Mouse (Mus musculus) kidney, postnatal 0 days (tissue): ENCODE results near the gene Hist1h4h. TPM values are rescaled to one million over a fixed set of nuclear protein-coding genes. Genes with fewer than 3 reads are reported as not detected.
A peak's percentile ranks its signal among the peaks of the same experiment; 100 is the strongest.
"Not testable (repeated sequence)": the region's sequence is repeated elsewhere in the genome, so short reads cannot be mapped to it uniquely, and the experiment has no call there.

Experiments used
- ATAC-seq: fragments of 200-750 bp; cut with Nextera tagmentation; replicated peaks from 2 replicates; pipeline ENCODE4 v1.8.0; 2017; ENCODE audit warnings: low read depth, moderate number of reproducible peaks, moderate TSS enrichment, moderate library complexity; ENCODE audit not compliant: low FRiP score
- DNase-seq: peaks from one replicate; pipeline ENCODE4 v3.0.0-alpha.2; 2016; ENCODE audit warnings: low spot score
- H3K27ac ChIP-seq: fragments of 300-500 bp; sonication (generic); 2 replicates; pipeline ENCODE4 v1.5.1; 2014; ENCODE audit warnings: mild to moderate bottlenecking
- H3K27me3 ChIP-seq: fragments of 300-500 bp; sonication (generic); 2 replicates; pipeline ENCODE4 v1.6.1; 2014; ENCODE audit warnings: low read length, mixed read lengths; ENCODE audit not compliant: insufficient read depth
- H3K36me3 ChIP-seq: fragments of 300-500 bp; sonication (generic); 2 replicates; pipeline ENCODE4 v1.6.1; 2014; ENCODE audit warnings: low read length, mixed read lengths; ENCODE audit not compliant: insufficient read depth
- H3K4me1 ChIP-seq: fragments of 300-500 bp; sonication (generic); replicated peaks from 2 replicates; pipeline ENCODE4 v1.6.1; 2014; ENCODE audit warnings: antibody characterized with exemption, low read length, mixed read lengths; ENCODE audit not compliant: insufficient read depth
- H3K4me2 ChIP-seq: fragments of 300-500 bp; sonication (generic); 2 replicates; pipeline ENCODE4 v1.6.1; 2014; ENCODE audit warnings: mild to moderate bottlenecking, low read length, moderate library complexity, mixed read lengths
- H3K4me3 ChIP-seq: fragments of 300-500 bp; sonication (generic); replicated peaks from 2 replicates; pipeline ENCODE4 v1.5.1; 2014; ENCODE audit warnings: low read depth, low read length
- H3K9ac ChIP-seq: fragments of 300-500 bp; sonication (generic); 2 replicates; pipeline ENCODE4 v1.6.1; 2014; ENCODE audit warnings: low read depth, low read length
- H3K9me3 ChIP-seq: fragments of 300-500 bp; sonication (generic); replicated peaks from 2 replicates; pipeline ENCODE4 v1.6.1; 2016; ENCODE audit warnings: low read length, inconsistent platforms, mixed read lengths
- CTCF ChIP-seq: IDR thresholded peaks from 2 replicates; pipeline ENCODE4 v1.5.1; 2016; ENCODE audit warnings: antibody characterized with exemption, low read depth, mild to moderate bottlenecking, moderate library complexity
- WGBS: fragments of 180-500 bp; shearing (Covaris S2); extraction: QIAGEN DNeasy Blood & Tissue Kit; methylation state at CpG from one replicate; pipeline ENCODE4 v1.1.7; 2014; 5-methylcytosine and 5-hydroxymethylcytosine counted together
- polyA plus RNA-seq: library from polyadenylated mRNA; unstranded; fragments of >200 nt; fragmentation: Nextera tagmentation; extraction: Ambion mirVana; gene quantifications from 2 replicates; pipeline ENCODE4 v1.2.1, GENCODE M21; 2015

The Hist1h4h gene
- polyA plus RNA-seq, 1 experiment from 2014 or later, result 7.6 TPM

GRCm38 (mm10) chr13:23562699-23563462, 32.0 kb downstream of the Hist1h4h start:
- Histone ChIP-seq H3K27me3 (no peaks in the 10 kb centered on the region), H3K36me3 (no peaks in the 10 kb centered on the region), H3K9ac (peak overlapping the region; percentile 57), H3K4me1 (no peaks in the 10 kb centered on the region), H3K4me3 (peak overlapping the region; percentile 25), H3K4me2 (peak overlapping the region; percentile 76), H3K9me3 (no peaks in the 10 kb centered on the region), H3K27ac (peak overlapping the region; percentile 96)
- DNase-seq (peak; percentile 98), ATAC-seq (peak; percentile 58)
- TF ChIP-seq CTCF, result peak; percentile 71
- 3% methylated on average over 18 of the region's 18 CpGs for WGBS

- ATAC-seq, result no peak
- Histone ChIP-seq H3K9ac (no peak overlapping the region), H3K9me3 (no peaks in the 10 kb centered on the region), H3K4me3 (no peak overlapping the region), H3K4me2 (no peak overlapping the region), H3K27ac (no peak overlapping the region), H3K4me1 (no peaks in the 10 kb centered on the region), H3K27me3 (no peaks in the 10 kb centered on the region), H3K36me3 (no peaks in the 10 kb centered on the region)
- no peak for DNase-seq
- WGBS, result 77% methylated on average over 2 of the region's 2 CpGs
- no peak for TF ChIP-seq CTCF
Measured at GRCm38 (mm10) chr13:23564482-23564881, 33.6 kb downstream of the Hist1h4h start.

- H3K36me3 ChIP-seq, H3K9me3 ChIP-seq, H3K27me3 ChIP-seq, DNase-seq, H3K4me1 ChIP-seq: not testable (repeated sequence)
- Histone ChIP-seq H3K9ac (peak overlapping the region; percentile 55; the same call in 1 of the 2 replicates), H3K4me2 (peak overlapping the region; percentile 64), H3K4me3 (peak overlapping the region; percentile 48), H3K27ac (peak overlapping the region; percentile 95)
- peak; percentile 8; the same call in 1 of the 2 replicates for ATAC-seq
- 2% methylated on average over 21 of the region's 41 CpGs for WGBS
Measured at GRCm38 (mm10) chr13:23570261-23571021, 39.6 kb downstream of the Hist1h4h start.

- H3K4me1 ChIP-seq, result 0 out of 2 replicates have a peak, but pooled peaks cover 7% of the 10 kb centered on the region
- H3K4me3 ChIP-seq, result peak within 1 kb of the TSS; percentile 48
- no peak for TF ChIP-seq CTCF
- peak within 1 kb of the TSS; percentile 95 for H3K27ac ChIP-seq
- peak within 1 kb of the TSS; percentile 55 for H3K9ac ChIP-seq
- H3K27me3 ChIP-seq, result no peaks in the 10 kb centered on the region
- ATAC-seq (peak; percentile 86), DNase-seq (peak; percentile 99)
- H3K36me3 ChIP-seq, result no peaks in the 10 kb centered on the region
- peak within 1 kb of the TSS; percentile 64 for H3K4me2 ChIP-seq
- no peaks in the 10 kb centered on the region for H3K9me3 ChIP-seq
- under 1% methylated on average over 18 of the region's 18 CpGs for WGBS
Measured at GRCm38 (mm10) chr13:23571022-23571503, 40.2 kb downstream of the Hist1h4h start, which contains the start of the genes Hist1h2ae and Hist1h2bg. TSS of gene Hist1h2ae (minus strand) at chr13:23571220. TSS of gene Hist1h2bg (plus strand) at chr13:23571396.

GRCm38 (mm10) chr13:23571504-23572217, 40.8 kb downstream of the Hist1h4h start:
- DNase-seq, result peak; percentile 48
- H3K27ac ChIP-seq, result peak overlapping the region; percentile 95
- not testable (repeated sequence) for H3K36me3 ChIP-seq, H3K9me3 ChIP-seq, ATAC-seq, H3K27me3 ChIP-seq
- 1% methylated on average over 9 of the region's 34 CpGs for WGBS
- H3K4me1 ChIP-seq, result peaks cover 12% of the 10 kb centered on the region; the same call in 1 of the 2 replicates
- peak overlapping the region; percentile 47 for H3K9ac ChIP-seq
- H3K4me2 ChIP-seq, result peak overlapping the region; percentile 64
- peak overlapping the region; percentile 48 for H3K4me3 ChIP-seq
